Mouse (Mus musculus): ENCODE measurements around the gene Rgcc.

- TF ChIP-seq CTCF (IDR thresholded peaks at IDR 0.05; ENCODE audit: extremely low read depth, insufficient read depth, low read length) (no peak), POLR2A (IDR thresholded peaks at IDR 0.05; ENCODE audit: extremely low read depth, insufficient read depth, low read length) (no peak)
Measured at GRCm38 (mm10) chr14:79294950-79295349, 6.5 kb downstream of the Rgcc start.

All from cortical plate, adult 2 months (tissue).